Mouse (Mus musculus) G1E (cell line): Measurements from ENCODE around the gene Adsl.

ENCODE experiments used
- CTCF ChIP-seq: IDR thresholded peaks from 2 replicates; pipeline ENCODE4 v1.5.1; 2012; ENCODE audit warnings: low read depth, low read length, inconsistent platforms, mixed read lengths
- GATA1 ChIP-seq: IDR thresholded peaks from 2 replicates; pipeline ENCODE4 v1.6.1; 2012; ENCODE audit warnings: borderline replicate concordance, low read length, inconsistent platforms, mixed read lengths
- POLR2AphosphoS5 ChIP-seq: IDR thresholded peaks from 2 replicates; pipeline ENCODE4 v1.6.1; 2012; ENCODE audit warnings: low read depth, low read length, inconsistent platforms; ENCODE audit not compliant: insufficient replicate concordance
- TAL1 ChIP-seq: conservative IDR thresholded peaks from 2 replicates; pipeline ENCODE4 v1.6.1; 2012; ENCODE audit warnings: low read depth, low read length, inconsistent platforms, mixed read lengths

DNA sequence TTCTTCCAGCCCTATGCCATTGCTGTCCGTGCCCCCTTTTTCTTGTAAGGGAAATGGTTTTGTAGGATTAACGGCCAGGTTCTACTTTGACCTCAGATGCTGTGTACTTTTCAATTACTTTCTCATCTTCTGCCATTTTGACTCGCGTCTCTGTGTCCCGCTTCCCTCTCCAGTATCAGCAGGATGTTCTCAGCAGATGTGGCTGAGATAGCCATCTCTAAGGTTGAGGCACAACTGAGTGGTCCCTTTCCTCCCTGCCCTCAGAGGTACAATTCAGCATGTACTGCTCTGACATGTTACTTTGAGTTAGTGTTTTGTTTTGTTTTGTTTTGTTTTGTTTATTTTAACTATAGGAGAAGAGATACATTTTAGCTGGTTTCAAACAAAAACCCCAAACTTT is 13.4 kb upstream of the Adsl start:
- no peak for TF ChIP-seq CTCF
- TF ChIP-seq TAL1: no peak
- no peak for TF ChIP-seq GATA1
- no peak for TF ChIP-seq POLR2AphosphoS5
